Mouse (Mus musculus) MEL (cell line): ENCODE results near the gene Lamc3.

Source experiments
- CTCF ChIP-seq, 3 experiments: IDR thresholded peaks in 2 of 3; conservative IDR thresholded peaks in 1 of 3; 2 replicates each; pipeline ENCODE4 v1.5.1; 2011 to 2012; ENCODE audit warnings: low read length in 3 of 3, low read depth in 2 of 3, mild to moderate bottlenecking in 2 of 3, improper control_type of control experiment in 1 of 3, inconsistent platforms in 1 of 3, mixed read lengths in 1 of 3, moderate library complexity in 1 of 3; ENCODE audit not compliant: control insufficient read depth in 1 of 3, insufficient read depth in 1 of 3, poor library complexity in 1 of 3, severe bottlenecking in 1 of 3
- EP300 ChIP-seq, 2 experiments: IDR thresholded peaks; 2 replicates each; pipeline ENCODE4 v1.6.1; 2011; ENCODE audit warnings: improper control_type of control experiment in 2 of 2, low read length in 2 of 2, low read depth in 1 of 2, mild to moderate bottlenecking in 1 of 2
- GATA1 ChIP-seq: IDR thresholded peaks from 2 replicates; pipeline ENCODE4 v1.6.1; 2011; ENCODE audit warnings: low read depth, low read length, improper control_type of control experiment
- MAFK ChIP-seq: IDR thresholded peaks from 2 replicates; pipeline ENCODE4 v1.6.1; 2011; ENCODE audit warnings: low read depth, mild to moderate bottlenecking, low read length, improper control_type of control experiment, borderline replicate concordance
- MAX ChIP-seq: IDR thresholded peaks from 2 replicates; pipeline ENCODE4 v1.6.1; 2011; ENCODE audit warnings: low read length, improper control_type of control experiment
- MEF2A ChIP-seq: IDR thresholded peaks from 2 replicates; pipeline ENCODE4 v1.6.1; 2014; ENCODE audit warnings: low read depth, mild to moderate bottlenecking, inconsistent platforms, low read length, improper control_type of control experiment; ENCODE audit not compliant: poor library complexity, insufficient replicate concordance, severe bottlenecking; ENCODE audit errors: extremely low read depth
- MYC ChIP-seq: IDR thresholded peaks from 2 replicates; pipeline ENCODE4 v1.6.1; 2011; ENCODE audit warnings: low read depth, mild to moderate bottlenecking, low read length, improper control_type of control experiment, moderate library complexity
- POLR2A ChIP-seq, 2 experiments: IDR thresholded peaks; 2 replicates each; pipeline ENCODE4 v1.6.1; 2011 to 2012; ENCODE audit warnings: low read length in 2 of 2, mild to moderate bottlenecking in 2 of 2, control low read depth in 1 of 2, improper control_type of control experiment in 1 of 2, low read depth in 1 of 2, moderate library complexity in 1 of 2; ENCODE audit not compliant: control insufficient read depth in 1 of 2, insufficient read depth in 1 of 2, poor library complexity in 1 of 2
- SMC3 ChIP-seq: IDR thresholded peaks from 2 replicates; pipeline ENCODE4 v1.6.1; 2011; ENCODE audit warnings: low read depth, low read length, improper control_type of control experiment
- ZC3H11A ChIP-seq: IDR thresholded peaks from 2 replicates; pipeline ENCODE4 v1.6.1; 2012; ENCODE audit warnings: low read depth, mild to moderate bottlenecking, inconsistent platforms, low read length, improper control_type of control experiment
- ZKSCAN1 ChIP-seq: IDR thresholded peaks from 2 replicates; pipeline ENCODE4 v1.6.1; 2012; ENCODE audit warnings: low read depth, mild to moderate bottlenecking, inconsistent platforms, low read length, improper control_type of control experiment, moderate library complexity

GRCm38 (mm10) chr2:31846692-31847660 lies 40.1 kb upstream of the Lamc3 start:
- TF ChIP-seq CTCF (IDR thresholded peaks at IDR 0.05 in 2 of 3, conservative IDR thresholded peaks at IDR 0.05 in 1 of 3; ENCODE audit: control insufficient read depth in 1 of 3, insufficient read depth in 1 of 3, low read depth in 2 of 3, low read length in 3 of 3, poor library complexity in 1 of 3, severe bottlenecking in 1 of 3) (no peak), ZC3H11A (no peak), POLR2A (IDR thresholded peaks at IDR 0.05; ENCODE audit: control insufficient read depth in 1 of 2, insufficient read depth in 1 of 2, low read depth in 1 of 2, low read length in 2 of 2, poor library complexity in 1 of 2) (no peak), MAX (no peak), MEF2A (no peak), GATA1 (no peak), ZKSCAN1 (no peak), MYC (no peak), SMC3 (no peak), MAFK (no peak), EP300 (IDR thresholded peaks at IDR 0.05; ENCODE audit: low read depth in 1 of 2, low read length in 2 of 2) (no peak)
